Mouse (Mus musculus): ENCODE data around the gene Hormad2. TPM values are rescaled to one million over a fixed set of nuclear protein-coding genes. Genes with fewer than 3 reads are reported as not detected.

Gene Hormad2
- polyA plus RNA-seq, 1 experiment from 2014 or later: 0.22 TPM

DNA sequence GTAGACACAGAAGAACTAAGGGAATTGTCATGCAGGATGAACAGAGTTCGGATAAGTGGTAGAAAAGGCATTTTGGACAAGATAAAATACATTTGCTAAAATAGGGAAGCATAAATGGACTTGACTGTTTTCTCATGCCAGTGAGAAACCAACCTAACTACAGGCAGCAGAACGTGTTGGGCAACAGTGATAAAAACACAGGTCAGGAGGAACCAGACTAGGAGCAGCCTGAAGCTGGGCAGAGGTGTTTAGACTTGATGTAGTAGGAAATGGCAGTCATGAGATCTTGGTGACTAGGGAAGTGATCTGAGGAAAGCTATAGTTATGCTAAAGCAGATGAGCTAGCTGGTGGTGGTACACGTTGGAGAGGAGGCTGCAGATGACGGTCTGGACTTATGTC is 61.0 kb downstream of the Hormad2 start:
- WGBS: 79% methylated on average over 4 of the region's 4 CpGs
- no peaks in the 10 kb centered on the region for H3K9me3 ChIP-seq (replicated peaks)

DNA sequence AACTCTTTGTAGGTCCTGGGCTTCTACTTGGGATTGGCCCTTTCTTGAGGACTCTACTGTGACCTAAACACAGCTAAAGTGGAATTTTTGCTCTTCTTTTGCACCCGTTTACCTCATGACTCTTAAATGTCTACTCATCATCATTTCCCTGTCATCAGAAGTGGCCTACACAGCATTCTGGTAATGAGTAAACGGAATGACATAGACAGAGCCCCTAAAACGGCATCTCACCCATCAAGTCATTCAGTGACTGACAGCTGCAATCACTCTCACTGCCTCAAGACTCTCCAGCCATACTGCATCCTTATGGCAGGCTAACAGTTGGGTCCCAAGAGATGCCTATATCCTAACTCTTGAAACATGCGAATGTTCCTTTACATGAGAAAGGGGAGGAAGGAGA is 74.5 kb downstream of the Hormad2 start:
- H3K27me3 ChIP-seq (ENCODE audit: low read depth, poor library complexity, severe bottlenecking): no peaks in the 10 kb centered on the region
- no peaks in the 10 kb centered on the region for H3K9me3 ChIP-seq (replicated peaks)
- no peaks in the 10 kb centered on the region for H3K36me3 ChIP-seq
- 85% methylated on average over 4 of the region's 4 CpGs for WGBS
- DNase-seq (ENCODE audit: low spot score): no peak
- no peak overlapping the region for H3K4me3 ChIP-seq
- no peaks in the 10 kb centered on the region for H3K4me1 ChIP-seq
- no peak overlapping the region for H3K27ac ChIP-seq (replicated peaks)

More for the DNA sequence above, 61.0 kb downstream of the Hormad2 start:
- no peak for DNase-seq (ENCODE audit: low spot score)
- Histone ChIP-seq H3K27ac (replicated peaks) (no peak overlapping the region), H3K4me1 (no peaks in the 10 kb centered on the region), H3K4me3 (no peak overlapping the region), H3K27me3 (ENCODE audit: low read depth, poor library complexity, severe bottlenecking) (no peaks in the 10 kb centered on the region), H3K36me3 (no peaks in the 10 kb centered on the region)

DNA sequence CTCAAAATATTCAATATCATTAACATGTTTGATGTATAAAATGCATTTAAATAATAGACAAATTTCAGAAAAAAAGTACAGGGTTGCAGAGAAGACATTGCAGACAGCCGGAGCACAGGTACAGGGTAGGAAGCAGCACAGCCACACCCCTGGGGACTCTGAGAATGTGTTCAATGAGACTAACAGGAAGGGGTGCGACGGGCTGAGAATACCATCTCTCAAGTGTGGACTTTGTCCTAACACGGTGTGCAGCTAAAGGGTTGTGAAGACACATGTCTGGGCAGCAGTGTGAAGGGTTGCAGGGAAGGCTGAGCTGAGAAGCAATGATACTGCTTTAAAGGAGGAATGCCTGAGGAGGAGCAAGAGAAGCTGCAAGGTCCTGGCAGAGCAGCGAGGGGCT is 85.5 kb downstream of the Hormad2 start:
- Histone ChIP-seq H3K4me1 (no peaks in the 10 kb centered on the region), H3K27me3 (ENCODE audit: low read depth, poor library complexity, severe bottlenecking) (no peaks in the 10 kb centered on the region), H3K4me3 (no peak overlapping the region), H3K27ac (replicated peaks) (no peak overlapping the region), H3K9me3 (replicated peaks) (peaks cover 9% of the 10 kb centered on the region), H3K36me3 (no peaks in the 10 kb centered on the region)
- WGBS: 75% methylated on average over 5 of the region's 5 CpGs
- no peak for DNase-seq (ENCODE audit: low spot score)

DNA sequence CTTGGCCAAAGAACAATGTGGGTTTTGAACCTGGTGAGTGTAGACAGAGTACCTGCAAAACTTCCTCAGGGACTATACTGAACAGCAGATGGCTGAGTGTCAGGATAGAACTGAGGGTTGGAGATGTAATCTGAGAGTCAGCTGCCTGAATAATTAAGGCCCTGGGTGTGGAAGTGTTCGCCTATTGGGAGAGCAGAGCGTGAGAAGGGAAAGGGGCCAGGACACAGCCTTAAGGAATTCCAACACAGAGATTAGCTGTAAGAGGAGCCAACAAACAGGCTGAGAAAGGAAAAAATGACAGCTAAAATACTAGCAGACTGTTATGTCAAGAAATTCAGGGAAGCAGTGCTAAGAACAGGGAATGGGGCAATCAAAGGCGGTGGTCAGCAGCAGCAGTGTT is 88.3 kb downstream of the Hormad2 start:
- WGBS: 67% methylated on average over 3 of the region's 3 CpGs
- Histone ChIP-seq H3K27ac (replicated peaks) (no peak overlapping the region), H3K9me3 (replicated peaks) (no peaks in the 10 kb centered on the region), H3K36me3 (no peaks in the 10 kb centered on the region), H3K27me3 (ENCODE audit: low read depth, poor library complexity, severe bottlenecking) (no peaks in the 10 kb centered on the region), H3K4me3 (no peak overlapping the region), H3K4me1 (no peaks in the 10 kb centered on the region)
- no peak for DNase-seq (ENCODE audit: low spot score)

DNA sequence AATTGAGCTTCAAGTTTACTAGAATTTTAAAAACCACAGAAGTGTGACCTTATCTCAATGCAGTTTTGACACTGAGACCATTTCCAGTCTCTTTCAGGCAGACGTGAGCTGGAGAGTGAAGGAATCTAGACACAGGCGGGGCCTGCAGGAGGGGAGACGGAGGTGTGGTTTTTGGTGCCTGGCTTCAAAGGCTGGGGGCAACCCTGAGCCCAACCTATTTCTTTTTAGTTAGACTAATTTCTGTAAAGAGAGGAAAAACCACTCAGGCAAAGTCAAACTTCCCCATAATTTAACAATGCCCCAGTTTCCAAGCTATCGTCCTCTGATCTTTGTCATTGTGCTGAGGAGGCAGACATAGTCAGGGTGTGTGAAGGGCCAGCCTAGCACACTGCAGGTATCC is 97.0 kb downstream of the Hormad2 start:
- Histone ChIP-seq H3K27ac (replicated peaks) (no peak overlapping the region), H3K9me3 (replicated peaks) (no peaks in the 10 kb centered on the region), H3K4me3 (no peak overlapping the region), H3K27me3 (ENCODE audit: low read depth, poor library complexity, severe bottlenecking) (no peaks in the 10 kb centered on the region), H3K4me1 (peaks cover 18% of the 10 kb centered on the region; the same call in 1 of the 2 replicates), H3K36me3 (no peaks in the 10 kb centered on the region)
- WGBS: 45% methylated on average over 4 of the region's 4 CpGs
- DNase-seq (ENCODE audit: low spot score): no peak

DNA sequence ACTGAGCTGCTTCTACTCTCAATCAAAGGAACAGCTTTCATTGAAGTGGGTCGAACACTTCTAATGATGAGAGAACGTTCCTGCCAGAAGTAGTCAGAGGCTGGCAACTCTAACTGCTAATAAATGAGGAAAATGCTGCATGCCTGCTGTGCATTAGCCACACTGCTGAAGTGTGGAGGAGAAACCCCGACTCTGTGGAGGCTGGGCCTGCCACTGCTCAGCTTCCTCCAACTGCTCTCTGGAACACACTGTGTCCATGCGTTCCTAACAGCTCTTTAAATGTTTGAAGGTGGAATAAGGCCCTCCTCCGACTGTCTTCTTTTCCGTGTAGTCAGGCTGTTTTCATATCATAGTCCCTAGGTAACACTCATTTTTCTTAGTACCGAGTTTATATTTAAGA is 98.9 kb downstream of the Hormad2 start:
- peaks cover 18% of the 10 kb centered on the region; the same call in 1 of the 2 replicates for H3K4me1 ChIP-seq
- no peak for DNase-seq (ENCODE audit: low spot score)
- no peaks in the 10 kb centered on the region for H3K36me3 ChIP-seq
- no peaks in the 10 kb centered on the region for H3K9me3 ChIP-seq (replicated peaks)
- H3K27me3 ChIP-seq (ENCODE audit: low read depth, poor library complexity, severe bottlenecking): no peaks in the 10 kb centered on the region
- H3K27ac ChIP-seq (replicated peaks): no peak overlapping the region
- H3K4me3 ChIP-seq: no peak overlapping the region
- WGBS: 75% methylated on average over 7 of the region's 7 CpGs

DNA sequence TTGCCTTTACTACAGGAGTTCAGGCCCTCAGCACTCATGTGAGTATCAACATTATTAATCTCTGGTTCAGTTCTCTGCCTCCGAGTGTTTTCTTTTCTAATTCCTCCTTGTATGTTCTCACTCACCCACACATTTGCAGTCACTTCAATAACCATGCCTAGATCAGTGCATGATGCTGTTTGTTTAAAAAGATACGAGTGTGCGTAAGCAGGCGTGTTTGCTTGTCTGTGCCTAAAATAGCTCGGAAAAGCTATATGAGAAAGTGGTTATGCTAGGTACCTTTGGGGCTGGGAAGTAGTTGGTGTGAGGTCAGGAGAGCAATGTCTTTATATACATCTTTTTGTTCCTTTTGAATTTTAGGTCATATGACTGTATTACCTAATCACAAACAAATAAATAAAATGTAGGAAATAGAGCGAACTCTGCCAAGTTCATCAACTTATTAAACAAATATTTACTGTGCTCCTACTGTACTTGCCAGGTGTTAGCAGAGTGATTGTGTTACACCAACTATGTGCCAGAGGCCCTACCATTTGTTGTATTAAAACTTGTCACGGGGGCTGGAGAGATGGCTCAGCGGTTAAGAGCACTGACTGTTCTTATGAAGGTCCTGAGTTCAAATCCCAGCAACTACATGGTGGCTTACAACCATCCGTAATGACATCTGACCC is 100.7 kb downstream of the Hormad2 start:
- Histone ChIP-seq H3K36me3 (no peaks in the 10 kb centered on the region), H3K4me3 (no peak overlapping the region)
- 91% methylated on average over 9 of the region's 9 CpGs for WGBS

DNA sequence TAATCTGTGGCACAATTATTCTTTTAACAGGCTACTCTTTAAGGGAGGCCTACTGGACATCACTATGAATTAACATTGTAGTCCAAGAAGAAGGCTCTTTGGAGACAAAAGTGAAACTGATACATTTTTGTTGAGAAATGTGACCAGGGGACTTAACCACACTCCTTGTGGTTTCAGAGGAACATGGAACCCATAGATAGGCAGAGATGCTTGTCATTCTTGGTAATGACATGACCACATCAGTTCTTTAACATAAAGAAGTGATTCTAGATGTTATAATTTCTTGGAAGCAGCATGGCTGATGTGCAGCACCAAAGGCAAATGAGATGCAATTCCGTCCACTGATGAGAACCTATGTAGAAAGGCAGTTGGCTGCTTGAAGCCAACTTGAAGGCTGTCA is 101.6 kb downstream of the Hormad2 start:
- H3K4me3 ChIP-seq: no peak overlapping the region
- no peaks in the 10 kb centered on the region for H3K9me3 ChIP-seq (replicated peaks)
- H3K27ac ChIP-seq (replicated peaks): no peak overlapping the region
- H3K36me3 ChIP-seq: no peaks in the 10 kb centered on the region
- 84% methylated on average over 1 of the region's 1 CpGs for WGBS
- H3K4me1 ChIP-seq: peaks cover 21% of the 10 kb centered on the region
- DNase-seq (ENCODE audit: low spot score): no peak
- no peaks in the 10 kb centered on the region for H3K27me3 ChIP-seq (ENCODE audit: low read depth, poor library complexity, severe bottlenecking)

More for the DNA sequence above, 100.7 kb downstream of the Hormad2 start:
- Histone ChIP-seq H3K27me3 (ENCODE audit: low read depth, poor library complexity, severe bottlenecking) (no peaks in the 10 kb centered on the region), H3K27ac (replicated peaks) (no peak overlapping the region), H3K9me3 (replicated peaks) (no peaks in the 10 kb centered on the region), H3K4me1 (peaks cover 18% of the 10 kb centered on the region; the same call in 1 of the 2 replicates)
- DNase-seq (ENCODE audit: low spot score): no peak

DNA sequence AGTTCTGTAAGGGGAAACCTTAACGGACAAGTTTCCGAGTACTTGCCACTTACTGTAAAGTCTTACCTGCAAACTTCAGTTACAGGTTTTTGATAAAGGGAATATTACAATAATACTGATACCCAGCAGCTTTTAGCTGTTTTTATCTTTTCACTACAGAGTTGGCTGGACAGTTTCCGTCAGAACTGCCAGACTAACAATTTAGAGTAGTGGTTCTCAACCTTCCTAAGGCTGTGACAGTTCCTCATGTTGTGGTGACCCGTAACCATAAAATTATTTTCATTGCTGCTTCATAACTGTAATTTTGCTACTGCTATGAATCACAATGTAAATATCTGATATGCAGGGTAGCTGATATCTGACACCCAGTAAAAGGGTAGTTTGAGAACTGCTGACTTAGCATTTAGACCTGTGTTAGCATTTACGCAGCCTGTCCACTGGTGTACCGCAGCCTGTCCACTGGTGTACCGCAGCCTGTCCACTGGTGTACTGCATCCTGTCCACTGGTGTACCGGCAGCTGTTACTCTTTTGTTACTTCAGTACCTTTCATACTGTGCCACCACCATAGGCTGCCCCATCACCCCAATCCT is 104.1 kb downstream of the Hormad2 start:
- no peak overlapping the region for H3K27ac ChIP-seq (replicated peaks)
- H3K4me3 ChIP-seq: no peak overlapping the region
- no peaks in the 10 kb centered on the region for H3K9me3 ChIP-seq (replicated peaks)
- H3K36me3 ChIP-seq: no peaks in the 10 kb centered on the region
- H3K4me1 ChIP-seq: peaks cover 9% of the 10 kb centered on the region
- 90% methylated on average over 8 of the region's 8 CpGs for WGBS
- DNase-seq (ENCODE audit: low spot score): no peak
- no peaks in the 10 kb centered on the region for H3K27me3 ChIP-seq (ENCODE audit: low read depth, poor library complexity, severe bottlenecking)

DNA sequence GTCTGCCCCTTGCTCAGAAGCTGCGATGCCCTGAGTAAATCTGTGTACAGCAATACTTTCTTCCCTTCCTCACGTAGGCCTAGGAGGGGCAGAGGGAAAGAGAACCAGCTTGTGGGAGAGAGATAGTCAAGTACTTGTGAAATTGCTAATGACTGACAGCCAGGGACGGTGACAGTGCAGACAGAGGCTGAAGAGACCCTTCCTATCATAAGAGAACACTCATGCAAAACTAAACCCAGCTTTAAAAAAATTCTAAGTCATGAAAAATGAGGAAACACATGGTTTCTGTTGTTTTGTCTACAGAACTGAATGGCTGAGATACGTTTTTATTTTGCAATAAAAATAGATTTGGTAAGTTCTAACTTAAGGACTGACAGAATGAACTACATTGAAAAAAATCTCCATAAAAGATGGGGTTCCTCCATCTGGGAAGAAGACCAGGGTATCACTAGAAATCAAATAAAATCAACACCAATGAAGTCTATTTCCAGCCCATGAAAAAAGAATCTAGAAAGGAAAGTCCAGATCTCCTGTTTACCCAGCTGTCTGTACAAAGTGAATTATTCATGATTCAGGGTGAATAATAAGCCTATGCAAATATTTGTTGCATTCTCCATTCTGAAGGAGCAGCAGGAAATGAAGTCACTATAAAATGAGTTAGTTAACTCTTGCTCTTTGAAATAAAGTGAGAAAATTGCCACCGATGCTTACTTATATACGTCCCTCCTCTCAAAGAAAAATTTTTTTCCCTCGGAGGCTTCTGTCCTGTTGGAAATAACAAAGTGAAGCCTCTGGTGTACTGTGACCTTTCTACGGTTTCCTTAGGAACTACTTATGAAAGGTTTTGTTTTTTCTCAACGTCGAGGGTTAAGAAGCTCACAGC is 104.9 kb downstream of the Hormad2 start:
- H3K4me1 ChIP-seq: peaks cover 7% of the 10 kb centered on the region
- H3K4me3 ChIP-seq: no peak overlapping the region
- no peaks in the 10 kb centered on the region for H3K27me3 ChIP-seq (ENCODE audit: low read depth, poor library complexity, severe bottlenecking)
- no peak for DNase-seq (ENCODE audit: low spot score)
- H3K27ac ChIP-seq (replicated peaks): peak overlapping the region; percentile 30; the same call in 1 of the 2 replicates
- WGBS: 72% methylated on average over 10 of the region's 10 CpGs
- no peaks in the 10 kb centered on the region for H3K9me3 ChIP-seq (replicated peaks)
- no peaks in the 10 kb centered on the region for H3K36me3 ChIP-seq

DNA sequence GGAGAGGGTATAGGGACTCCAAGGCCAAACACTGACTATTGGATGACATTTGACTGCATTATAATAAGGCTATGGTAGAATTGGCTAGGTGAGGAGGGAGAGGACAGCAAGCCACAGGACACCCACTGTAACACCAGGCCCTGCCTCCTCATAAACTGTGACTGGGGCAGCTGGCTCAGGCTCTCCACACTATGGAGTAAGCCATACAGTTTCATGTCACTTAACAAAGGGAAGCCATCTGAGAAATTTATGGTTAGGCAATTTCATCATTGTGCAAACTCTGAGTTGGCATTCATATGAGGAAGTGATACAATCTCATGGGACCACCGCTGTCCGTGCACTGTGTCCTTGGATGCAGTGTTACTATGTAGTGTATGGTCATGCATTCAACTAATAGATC is 107.9 kb downstream of the Hormad2 start:
- H3K9me3 ChIP-seq (replicated peaks): no peaks in the 10 kb centered on the region
- H3K27me3 ChIP-seq (ENCODE audit: low read depth, poor library complexity, severe bottlenecking): no peaks in the 10 kb centered on the region
- H3K4me3 ChIP-seq: no peak overlapping the region
- no peak for DNase-seq (ENCODE audit: low spot score)
- WGBS: 97% methylated on average over 2 of the region's 2 CpGs
- no peaks in the 10 kb centered on the region for H3K36me3 ChIP-seq
- H3K27ac ChIP-seq (replicated peaks): no peak overlapping the region
- H3K4me1 ChIP-seq: peaks cover 7% of the 10 kb centered on the region

DNA sequence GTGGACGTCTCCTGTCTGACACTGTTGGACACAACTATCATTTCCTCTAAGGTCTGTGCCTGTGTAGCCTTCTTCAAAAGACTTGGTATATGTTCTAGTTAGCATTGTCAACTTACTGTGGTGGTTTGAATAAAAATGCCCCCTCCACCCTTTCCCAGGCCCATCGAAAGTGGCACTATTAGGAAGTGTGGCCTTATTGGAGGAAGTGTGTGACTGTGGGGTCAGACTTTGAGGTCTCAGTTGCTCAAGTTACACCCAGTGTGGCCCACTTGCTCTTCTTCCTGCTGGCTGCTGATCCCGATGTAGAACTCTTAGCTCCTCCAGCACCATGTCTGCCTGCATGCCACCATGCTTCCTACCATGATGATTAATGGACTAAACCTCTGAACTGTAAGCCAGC is 112.7 kb downstream of the Hormad2 start:
- DNase-seq (ENCODE audit: low spot score): no peak
- Histone ChIP-seq H3K4me3 (no peak overlapping the region), H3K9me3 (replicated peaks) (no peaks in the 10 kb centered on the region), H3K27me3 (ENCODE audit: low read depth, poor library complexity, severe bottlenecking) (peaks cover 5% of the 10 kb centered on the region), H3K4me1 (peaks cover 3% of the 10 kb centered on the region; the same call in 1 of the 2 replicates), H3K36me3 (no peaks in the 10 kb centered on the region), H3K27ac (replicated peaks) (no peak overlapping the region)
- 91% methylated on average over 3 of the region's 3 CpGs for WGBS

DNA sequence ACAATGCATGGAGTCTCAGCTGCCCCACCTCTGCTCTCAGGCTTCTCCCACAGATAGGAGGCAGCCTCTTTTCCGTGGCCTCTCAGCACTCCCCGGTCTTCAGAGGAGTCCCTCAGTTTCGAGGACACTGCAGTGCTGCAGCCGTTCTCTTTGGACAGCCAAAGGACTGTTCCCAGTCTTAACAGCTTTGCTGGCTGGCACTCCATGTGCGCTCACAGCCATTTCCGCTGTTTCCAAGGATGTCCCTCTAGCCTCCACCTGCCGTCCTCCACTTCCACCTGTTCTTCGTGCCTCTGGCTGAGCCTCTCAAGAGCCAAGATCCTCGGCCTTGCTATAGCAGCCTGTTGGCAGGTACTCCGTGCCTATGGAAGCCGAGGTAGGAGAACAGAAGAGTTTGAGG is 117.4 kb downstream of the Hormad2 start:
- H3K27me3 ChIP-seq (ENCODE audit: low read depth, poor library complexity, severe bottlenecking): peaks cover 31% of the 10 kb centered on the region
- no peak overlapping the region; the same call in 1 of the 2 replicates for H3K27ac ChIP-seq (replicated peaks)
- WGBS: 65% methylated on average over 11 of the region's 11 CpGs
- DNase-seq (ENCODE audit: low spot score): no peak
- no peak overlapping the region for H3K4me3 ChIP-seq
- H3K9me3 ChIP-seq (replicated peaks): no peaks in the 10 kb centered on the region
- H3K4me1 ChIP-seq: peaks cover 19% of the 10 kb centered on the region
- no peaks in the 10 kb centered on the region for H3K36me3 ChIP-seq
